8 mouse cellular contexts compared by ENCODE assay signal in the genomic region with DNA sequence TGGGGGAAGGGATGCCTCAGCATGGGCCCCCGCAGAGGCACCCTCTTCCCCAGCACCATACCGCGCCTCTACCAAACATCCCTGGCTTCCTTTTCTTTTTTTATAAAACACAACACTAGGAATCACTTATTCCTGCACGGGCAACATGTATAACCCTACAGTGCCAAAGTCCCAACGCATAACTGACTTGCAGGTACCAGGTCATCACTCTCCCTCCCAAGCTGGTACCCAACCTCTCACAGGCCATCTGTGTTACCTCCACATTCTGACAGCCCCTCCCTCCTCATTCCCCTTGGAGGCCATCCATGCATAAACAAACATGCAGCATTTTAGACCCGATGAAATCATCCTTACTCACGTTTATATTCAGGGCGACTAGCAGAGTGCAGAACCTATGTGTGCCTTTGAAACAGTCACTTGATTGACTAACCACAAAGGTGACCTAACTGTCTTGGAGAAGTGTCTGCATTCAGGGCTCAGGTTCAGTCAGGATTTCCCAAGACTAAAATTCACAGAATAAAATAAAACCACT. TPM values are rescaled to one million over a fixed set of nuclear protein-coding genes. Genes with fewer than 3 reads are reported as not detected.
DNase-seq lines count a peak whose midpoint lies in the region; ATAC-seq lines count a peak whose summit lies in the region.

No protein-coding gene starts in this region.

- H3K4me3 ChIP-seq in kidney, embryonic 15.5 days (replicated peaks), result no peak overlapping the region
- peak overlapping the region; percentile 16 for H3K4me3 ChIP-seq in embryonic facial prominence, embryonic 14.5 days (ENCODE audit: low read depth, low read length)
- H3K4me3 ChIP-seq in intestine, embryonic 16.5 days (ENCODE audit: low read length), result no peak overlapping the region
- H3K4me3 ChIP-seq in neural tube, embryonic 15.5 days (replicated peaks), result no peak overlapping the region

- H3K36me3 ChIP-seq in kidney, embryonic 15.5 days, result no peaks in the 10 kb centered on the region
- H3K36me3 ChIP-seq in embryonic facial prominence, embryonic 14.5 days (ENCODE audit: control insufficient read depth, insufficient read depth, low read length), result no peaks in the 10 kb centered on the region
- no peaks in the 10 kb centered on the region for H3K36me3 ChIP-seq in intestine, embryonic 16.5 days (ENCODE audit: control insufficient read depth, insufficient read depth, low read length)
- H3K36me3 ChIP-seq in neural tube, embryonic 15.5 days, result no peaks in the 10 kb centered on the region

- H3K9ac ChIP-seq in kidney, embryonic 15.5 days, result no peak overlapping the region
- H3K9ac ChIP-seq in embryonic facial prominence, embryonic 14.5 days (ENCODE audit: low read depth, low read length), result peak overlapping the region; percentile 25; the same call in 1 of the 2 replicates
- no peak overlapping the region for H3K9ac ChIP-seq in intestine, embryonic 16.5 days (ENCODE audit: low read depth, low read length)
- no peak overlapping the region for H3K9ac ChIP-seq in neural tube, embryonic 15.5 days (replicated peaks)

- peak overlapping the region; percentile 87 for H3K27ac ChIP-seq in kidney, embryonic 15.5 days
- peak overlapping the region; percentile 49; the same call in 1 of the 2 replicates for H3K27ac ChIP-seq in embryonic facial prominence, embryonic 14.5 days (replicated peaks; ENCODE audit: low read depth, low read length)
- peak overlapping the region; percentile 87 for H3K27ac ChIP-seq in intestine, embryonic 16.5 days (ENCODE audit: low read length)
- no peak overlapping the region for H3K27ac ChIP-seq in neural tube, embryonic 15.5 days (replicated peaks)

- no peaks in the 10 kb centered on the region for H3K27me3 ChIP-seq in kidney, embryonic 15.5 days
- no peaks in the 10 kb centered on the region for H3K27me3 ChIP-seq in embryonic facial prominence, embryonic 14.5 days (replicated peaks; ENCODE audit: control insufficient read depth, insufficient read depth, low read length)
- H3K27me3 ChIP-seq in intestine, embryonic 16.5 days (replicated peaks; ENCODE audit: control insufficient read depth, insufficient read depth, low read length), result no peaks in the 10 kb centered on the region
- no peaks in the 10 kb centered on the region for H3K27me3 ChIP-seq in neural tube, embryonic 15.5 days (replicated peaks)

- DNase-seq in kidney, postnatal 10 days, result no peak
- no peak for DNase-seq in embryonic facial prominence, embryonic 14.5 days (ENCODE audit: low spot score)
- no peak for DNase-seq in B cell, adult 2 months
- no peak for DNase-seq in frontal cortex, postnatal 36 days (ENCODE audit: low spot score in 2 of 2)
- no peak for DNase-seq in gastrocnemius, postnatal 4 days (ENCODE audit: low spot score in 2 of 2)

- peak overlapping the region; percentile 48 for H3K4me2 ChIP-seq in kidney, embryonic 15.5 days
- peak overlapping the region; percentile 50 for H3K4me2 ChIP-seq in embryonic facial prominence, embryonic 14.5 days (ENCODE audit: low read depth, low read length)
- H3K4me2 ChIP-seq in intestine, embryonic 16.5 days (ENCODE audit: low read depth, low read length), result peak overlapping the region; percentile 3; the same call in 1 of the 2 replicates
- H3K4me2 ChIP-seq in neural tube, embryonic 15.5 days, result peak overlapping the region; percentile 47

- peaks cover 13% of the 10 kb centered on the region for H3K4me1 ChIP-seq in kidney, embryonic 15.5 days
- H3K4me1 ChIP-seq in embryonic facial prominence, embryonic 14.5 days (ENCODE audit: control insufficient read depth, insufficient read depth, low read length), result no peaks in the 10 kb centered on the region
- H3K4me1 ChIP-seq in intestine, embryonic 16.5 days (ENCODE audit: control insufficient read depth, insufficient read depth, low read length), result 0 out of 2 replicates have a peak, but pooled peaks cover 4% of the 10 kb centered on the region
- peaks cover 3% of the 10 kb centered on the region; the same call in 1 of the 2 replicates for H3K4me1 ChIP-seq in neural tube, embryonic 15.5 days

- H3K9me3 ChIP-seq in kidney, embryonic 15.5 days (replicated peaks), result no peaks in the 10 kb centered on the region
- no peaks in the 10 kb centered on the region for H3K9me3 ChIP-seq in embryonic facial prominence, embryonic 14.5 days (ENCODE audit: control insufficient read depth, low read length)
- no peaks in the 10 kb centered on the region for H3K9me3 ChIP-seq in intestine, embryonic 16.5 days (ENCODE audit: control insufficient read depth, low read length)
- no peaks in the 10 kb centered on the region for H3K9me3 ChIP-seq in neural tube, embryonic 15.5 days (replicated peaks)

- peak; percentile 38 for ATAC-seq in kidney, embryonic 15.5 days (replicated peaks; ENCODE audit: low FRiP score)
- no peak; the same call in 1 of the 2 replicates for ATAC-seq in embryonic facial prominence, embryonic 14.5 days (ENCODE audit: low read depth)
- 0 out of 2 replicates have a peak, but pooled peaks have one; percentile 2 for ATAC-seq in intestine, embryonic 16.5 days
- peak; percentile 50 for ATAC-seq in neural tube, embryonic 15.5 days (ENCODE audit: low FRiP score)

- WGBS in kidney, embryonic 15.5 days, result 29% methylated on average over 8 of the region's 8 CpGs
- 32% methylated on average over 8 of the region's 8 CpGs for WGBS in embryonic facial prominence, embryonic 14.5 days
- WGBS in intestine, embryonic 16.5 days, result 35% methylated on average over 8 of the region's 8 CpGs
- WGBS in neural tube, embryonic 15.5 days, result 26% methylated on average over 8 of the region's 8 CpGs

RNA-seq across cellular contexts. Expression of a gene that starts 21.0 kb away (rescaled TPM):
- 783 and 885 TPM in 2 replicates for polyA plus RNA-seq in kidney, embryonic 15.5 days (2015; fragmentation: Nextera tagmentation; extraction: Ambion mirVana)
- 555 and 588 TPM in 2 replicates for polyA plus RNA-seq in embryonic facial prominence, embryonic 14.5 days (2014; fragmentation: Nextera tagmentation; extraction: Ambion mirVana)
- 1,210 and 1,225 TPM in 2 replicates for polyA plus RNA-seq in intestine, embryonic 16.5 days (2015; fragmentation: Nextera tagmentation; extraction: Ambion mirVana)
- 530 and 612 TPM in 2 replicates for polyA plus RNA-seq in neural tube, embryonic 15.5 days (2015; fragmentation: Nextera tagmentation; extraction: Ambion mirVana)
- total RNA-seq in gastrocnemius, postnatal 4 days (2021), result 100 to 1,000 TPM; 291 to 333 TPM

RNA-seq across cellular contexts. Expression of a gene that starts 57.3 kb away (rescaled TPM):
- 103 and 118 TPM in 2 replicates for polyA plus RNA-seq in kidney, embryonic 15.5 days (2015; fragmentation: Nextera tagmentation; extraction: Ambion mirVana)
- polyA plus RNA-seq in embryonic facial prominence, embryonic 14.5 days (2014; fragmentation: Nextera tagmentation; extraction: Ambion mirVana), result 124 and 125 TPM in 2 replicates
- polyA plus RNA-seq in intestine, embryonic 16.5 days (2015; fragmentation: Nextera tagmentation; extraction: Ambion mirVana), result 105 and 108 TPM in 2 replicates
- polyA plus RNA-seq in neural tube, embryonic 15.5 days (2015; fragmentation: Nextera tagmentation; extraction: Ambion mirVana), result 115 and 117 TPM in 2 replicates
- total RNA-seq in gastrocnemius, postnatal 4 days (2021), result 10 to 100 TPM; 40.0 to 50.1 TPM

RNA-seq across cellular contexts. Expression of a gene that starts 57.5 kb away (rescaled TPM):
- polyA plus RNA-seq in kidney, embryonic 15.5 days (2015; fragmentation: Nextera tagmentation; extraction: Ambion mirVana), result 30.9 and 32.9 TPM in 2 replicates
- polyA plus RNA-seq in embryonic facial prominence, embryonic 14.5 days (2014; fragmentation: Nextera tagmentation; extraction: Ambion mirVana), result 31.9 and 33.9 TPM in 2 replicates
- polyA plus RNA-seq in intestine, embryonic 16.5 days (2015; fragmentation: Nextera tagmentation; extraction: Ambion mirVana), result 24.9 and 25.5 TPM in 2 replicates
- polyA plus RNA-seq in neural tube, embryonic 15.5 days (2015; fragmentation: Nextera tagmentation; extraction: Ambion mirVana), result 24.2 and 27.6 TPM in 2 replicates
- total RNA-seq in gastrocnemius, postnatal 4 days (2021), result 10 to 100 TPM; 16.1 to 16.8 TPM
